Mouse (Mus musculus): Measurements from ENCODE around the gene Tspan18.

GRCm38 (mm10) chr2:93153833-93154232 is 180.5 kb downstream of the Tspan18 start:
- TF ChIP-seq CTCF (IDR thresholded peaks at IDR 0.05; ENCODE audit: extremely low read depth, insufficient read depth, insufficient read length, insufficient replicate concordance), result no peak
- no peak for TF ChIP-seq POLR2A (IDR thresholded peaks at IDR 0.05; ENCODE audit: low read depth, low read length)
